ENCODE assay signal across 21 mouse cellular contexts in genomic region chr15:95049171-95049729, GRCm38 (mm10).
DNase-seq lines count a peak whose midpoint lies in the region; ATAC-seq and TF ChIP-seq lines count a peak whose summit lies in the region.
"Had no signal": no experiment of that assay in that cellular context is flagged by ENCODE, and none has a peak within 500 bp of the region (broad histone marks: within the 10 kb centered on the region; RNA-seq: fewer than 3 reads in every experiment).

No protein-coding gene starts in this region.

- no peak overlapping the region for H3K4me3 ChIP-seq in liver, adult 2 months (ENCODE audit: insufficient read depth, low read depth, low read length)
- no peak overlapping the region for H3K4me3 ChIP-seq in stomach, postnatal 0 days (ENCODE audit: low read depth, low read length)
- H3K4me3 ChIP-seq: forebrain, embryonic 10.5 days; heart, embryonic 12.5 days; hindbrain, embryonic 15.5 days; kidney, embryonic 15.5 days; stomach, embryonic 15.5 days had no signal

- peak; percentile 89 for DNase-seq in liver, adult 2 months (ENCODE audit: extremely low read depth, low read depth, low spot score)
- DNase-seq in liver = no peak
- peak; percentile 2 for DNase-seq in NIH3T3 (ENCODE audit: low read depth)
- peak; percentile 5 for DNase-seq in R1 (ENCODE audit: low read depth, low spot score)
- peak; percentile 60 for DNase-seq in cerebellum, adult 8-10 months
- no peak for DNase-seq in stomach, postnatal 0 days (ENCODE audit: low spot score)
- no peak for DNase-seq in embryo, embryonic 11 days
- no peak for DNase-seq in T-cell, adult 2 months (ENCODE audit: low spot score)
- DNase-seq: adrenal gland, postnatal 36 days; heart, adult 11 months; kidney, postnatal 4 days; lung, adult 18-20 months; lung, postnatal 14 days; right cerebral cortex, postnatal 14 days; thymus, adult 2 months had no signal

- no peak for TF ChIP-seq POLR2A in liver, adult 2 months (IDR thresholded peaks at IDR 0.05; ENCODE audit: extremely low read depth, insufficient read depth, low read length)

- H3K79me2 ChIP-seq in liver, adult 2 months (ENCODE audit: control insufficient read depth, insufficient read depth, low read length) = no peaks in the 10 kb centered on the region

- no peaks in the 10 kb centered on the region for H3K9me3 ChIP-seq in stomach, postnatal 0 days (ENCODE audit: control insufficient read depth, low read length)
- H3K9me3 ChIP-seq: forebrain, embryonic 10.5 days; heart, embryonic 12.5 days; hindbrain, embryonic 15.5 days; kidney, embryonic 15.5 days; stomach, embryonic 15.5 days had no signal

- no peak for ATAC-seq in stomach, postnatal 0 days (ENCODE audit: low FRiP score, low TSS enrichment)
- ATAC-seq: intestine, postnatal 0 days had no signal

- WGBS in liver, adult 2 months = 27% methylated on average over 6 of the region's 6 CpGs
- WGBS in stomach, postnatal 0 days = 55% methylated on average over 6 of the region's 6 CpGs

- H3K27ac ChIP-seq in liver, adult 2 months (replicated peaks; ENCODE audit: insufficient read depth, low read depth, low read length) = no peak overlapping the region
- H3K27ac ChIP-seq in stomach, postnatal 0 days (replicated peaks) = no peak overlapping the region
- H3K27ac ChIP-seq: forebrain, embryonic 10.5 days; hindbrain, embryonic 15.5 days; kidney, embryonic 15.5 days; stomach, embryonic 15.5 days had no signal

- no peak for TF ChIP-seq CTCF in liver, adult 2 months (IDR thresholded peaks at IDR 0.05; ENCODE audit: low read depth, low read length)
- no peak for TF ChIP-seq CTCF in stomach, postnatal 0 days (IDR thresholded peaks at IDR 0.05; ENCODE audit: low read depth)

- H3K27me3 ChIP-seq in liver, adult 2 months (ENCODE audit: control insufficient read depth, insufficient read depth, low read length) = no peaks in the 10 kb centered on the region
- H3K27me3 ChIP-seq in stomach, postnatal 0 days (ENCODE audit: control insufficient read depth, insufficient read depth, low read length) = no peaks in the 10 kb centered on the region
- H3K27me3 ChIP-seq: heart, embryonic 12.5 days; hindbrain, embryonic 15.5 days; kidney, embryonic 15.5 days; stomach, embryonic 15.5 days had no signal

- no peaks in the 10 kb centered on the region for H3K36me3 ChIP-seq in liver, adult 2 months (ENCODE audit: control insufficient read depth, insufficient read depth, low read length)
- no peaks in the 10 kb centered on the region for H3K36me3 ChIP-seq in stomach, postnatal 0 days (ENCODE audit: control insufficient read depth, insufficient read depth, low read length)
- H3K36me3 ChIP-seq: forebrain, embryonic 10.5 days; heart, embryonic 12.5 days; hindbrain, embryonic 15.5 days; kidney, embryonic 15.5 days; stomach, embryonic 15.5 days had no signal

- no peak overlapping the region for H3K4me2 ChIP-seq in stomach, postnatal 0 days (replicated peaks; ENCODE audit: low read depth)
- H3K4me2 ChIP-seq: heart, embryonic 12.5 days; hindbrain, embryonic 15.5 days; kidney, embryonic 15.5 days; stomach, embryonic 15.5 days had no signal

- H3K4me1 ChIP-seq in liver, adult 2 months (ENCODE audit: control insufficient read depth, insufficient read depth, low read length) = peaks cover 4% of the 10 kb centered on the region; the same call in 1 of the 2 replicates
- H3K4me1 ChIP-seq in stomach, postnatal 0 days (replicated peaks; ENCODE audit: control insufficient read depth, insufficient read depth) = no peaks in the 10 kb centered on the region
- H3K4me1 ChIP-seq: forebrain, embryonic 10.5 days; heart, embryonic 12.5 days; kidney, embryonic 15.5 days; stomach, embryonic 15.5 days had no signal

- no peak for TF ChIP-seq EP300 in stomach, postnatal 0 days (optimal IDR thresholded peaks at IDR 0.05)

- no peak overlapping the region for H3K9ac ChIP-seq in liver, adult 2 months (ENCODE audit: low read depth, low read length)
- H3K9ac ChIP-seq in stomach, postnatal 0 days (ENCODE audit: low read length) = no peak overlapping the region
- H3K9ac ChIP-seq: heart, embryonic 12.5 days; hindbrain, embryonic 15.5 days; kidney, embryonic 15.5 days; stomach, embryonic 15.5 days had no signal

Comparison
In these comparisons a context has a peak if more than half of its experiments do, and no peak if none do; other contexts are left out.
1. DNase-seq: peak in liver, adult 2 months (single experiment), NIH3T3 (single experiment), R1 (single experiment) and cerebellum, adult 8-10 months (single experiment); none in liver (single experiment), stomach, postnatal 0 days (single experiment), embryo, embryonic 11 days (single experiment) and T-cell, adult 2 months (single experiment).